Mouse (Mus musculus) midbrain, embryonic 13.5 days (tissue): Measurements from ENCODE around the gene Bhlha15. TPM values are rescaled to one million over a fixed set of nuclear protein-coding genes. Genes with fewer than 3 reads are reported as not detected.
A peak's percentile ranks its signal among the peaks of the same experiment; 100 is the strongest.

Experiments used
- ATAC-seq: fragments of 200-750 bp; cut with Nextera tagmentation; 2 replicates; pipeline ENCODE4 v1.8.0; 2017; ENCODE audit warnings: mild to moderate bottlenecking, moderate TSS enrichment, moderate library complexity
- H3K27ac ChIP-seq: fragments of 300-500 bp; sonication (generic); 2 replicates; pipeline ENCODE4 v1.5.1; 2015; ENCODE audit warnings: inconsistent platforms, mild to moderate bottlenecking, moderate library complexity
- H3K27me3 ChIP-seq: fragments of 300-500 bp; sonication (generic); 2 replicates; pipeline ENCODE4 v1.6.1; 2015; ENCODE audit warnings: mild to moderate bottlenecking, inconsistent platforms
- H3K36me3 ChIP-seq: fragments of 300-500 bp; sonication (generic); 2 replicates; pipeline ENCODE4 v1.6.1; 2015; ENCODE audit warnings: mild to moderate bottlenecking, inconsistent platforms
- H3K4me1 ChIP-seq: fragments of 300-500 bp; sonication (generic); replicated peaks from 2 replicates; pipeline ENCODE4 v1.6.1; 2015; ENCODE audit warnings: inconsistent platforms
- H3K4me2 ChIP-seq: fragments of 300-500 bp; sonication (generic); replicated peaks from 2 replicates; pipeline ENCODE4 v1.6.1; 2015; ENCODE audit warnings: moderate library complexity, mild to moderate bottlenecking, inconsistent platforms
- H3K4me3 ChIP-seq: fragments of 300-500 bp; sonication (generic); replicated peaks from 2 replicates; pipeline ENCODE4 v1.5.1; 2015; ENCODE audit warnings: mild to moderate bottlenecking, inconsistent platforms
- H3K9ac ChIP-seq: fragments of 300-500 bp; sonication (generic); replicated peaks from 2 replicates; pipeline ENCODE4 v1.6.1; 2015; ENCODE audit warnings: mild to moderate bottlenecking, inconsistent platforms
- H3K9me3 ChIP-seq: fragments of 300-500 bp; sonication (generic); 2 replicates; pipeline ENCODE4 v1.6.1; 2016; ENCODE audit warnings: mild to moderate bottlenecking, inconsistent platforms
- WGBS: fragments of 180-500 bp; shearing (Covaris S2); methylation state at CpG from one replicate; pipeline ENCODE4 v1.1.7; 2015; 5-methylcytosine and 5-hydroxymethylcytosine counted together
- polyA plus RNA-seq: library from polyadenylated mRNA; unstranded; fragments of >200 nt; fragmentation: Nextera tagmentation; extraction: Ambion mirVana; gene quantifications from 2 replicates; pipeline ENCODE4 v1.2.1, GENCODE M21; 2015

Gene Bhlha15
- 0.13 and 0.14 TPM in 2 replicates for polyA plus RNA-seq

DNA sequence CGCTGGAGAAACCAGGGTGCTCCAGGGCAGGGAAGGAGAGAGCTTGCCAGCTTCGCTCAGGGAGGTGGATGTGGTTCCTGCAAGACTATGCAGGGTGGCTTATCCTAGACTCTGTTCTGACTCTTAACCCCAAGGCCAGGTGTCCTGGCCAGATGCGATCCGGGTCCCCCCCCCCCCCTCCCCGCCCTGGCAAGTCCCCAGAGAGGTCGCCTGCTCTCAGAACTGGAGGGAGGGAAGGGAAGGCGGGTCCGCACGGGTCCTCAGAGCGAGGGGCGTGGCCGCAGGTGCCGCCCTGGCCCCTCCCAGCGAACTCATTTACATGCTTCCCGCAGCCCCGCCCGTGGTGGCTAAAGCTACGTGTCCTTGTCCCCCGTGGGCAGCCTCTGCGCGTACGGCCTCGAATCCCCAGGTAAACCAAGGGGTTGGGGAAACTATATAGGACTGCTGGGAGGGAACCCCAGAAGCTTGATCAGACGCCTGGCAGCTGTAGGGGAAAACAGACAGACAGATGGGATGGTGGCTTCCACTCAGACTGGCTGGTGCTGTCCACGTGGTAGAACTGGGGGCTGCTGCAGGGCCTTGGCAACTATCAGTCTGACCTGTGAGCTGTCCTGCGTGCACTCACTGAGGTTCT lies at the start of gene Bhlha15:
TSS of gene Bhlha15 (plus strand) at position 337 of the 634 bp plus-strand sequence.
- no peak within 1 kb of the TSS for H3K27ac ChIP-seq
- WGBS = 6% methylated on average over 25 of the region's 26 CpGs
- no peaks in the 10 kb centered on the region for H3K27me3 ChIP-seq
- H3K36me3 ChIP-seq = peaks cover 18% of the 10 kb centered on the region
- H3K4me3 ChIP-seq = no peak within 1 kb of the TSS; the same call in 1 of the 2 replicates
- H3K4me1 ChIP-seq = peaks cover 18% of the 10 kb centered on the region
- no peak for ATAC-seq
- H3K4me2 ChIP-seq = peak within 1 kb of the TSS; percentile 52
- peak within 1 kb of the TSS; percentile 42; the same call in 1 of the 2 replicates for H3K9ac ChIP-seq
- no peaks in the 10 kb centered on the region for H3K9me3 ChIP-seq

DNA sequence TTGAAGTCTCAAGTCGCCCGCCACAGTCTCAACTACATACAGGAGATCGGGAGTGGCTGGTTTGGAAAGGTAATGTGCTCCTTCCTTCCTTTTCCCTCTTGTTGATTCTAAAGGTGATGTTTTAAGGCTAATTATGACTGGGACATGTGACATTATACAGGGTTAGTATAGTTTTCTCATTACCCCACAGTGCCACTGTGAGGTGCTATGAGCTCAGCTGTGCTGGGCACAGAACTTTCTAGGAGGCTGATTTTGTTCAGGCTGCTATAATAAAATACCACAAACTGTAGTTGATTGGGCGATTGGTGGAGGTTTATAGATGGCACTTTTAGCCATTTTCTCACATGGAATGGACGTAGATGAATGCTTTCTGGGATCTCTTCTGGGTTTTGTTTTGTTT lies 46.6 kb upstream of the Bhlha15 start:
- Histone ChIP-seq H3K9ac (no peak overlapping the region), H3K27ac (no peak overlapping the region), H3K36me3 (peaks cover 42% of the 10 kb centered on the region), H3K27me3 (no peaks in the 10 kb centered on the region), H3K4me3 (no peak overlapping the region), H3K9me3 (no peaks in the 10 kb centered on the region), H3K4me1 (no peaks in the 10 kb centered on the region), H3K4me2 (no peak overlapping the region)
- WGBS = 95% methylated on average over 5 of the region's 5 CpGs
- no peak for ATAC-seq

- no peaks in the 10 kb centered on the region for H3K4me1 ChIP-seq
- no peak overlapping the region for H3K4me2 ChIP-seq
- H3K27ac ChIP-seq = no peak overlapping the region
- H3K27me3 ChIP-seq = no peaks in the 10 kb centered on the region
- no peak for ATAC-seq
- H3K9me3 ChIP-seq = no peaks in the 10 kb centered on the region
- no peak overlapping the region for H3K4me3 ChIP-seq
- peaks cover 48% of the 10 kb centered on the region for H3K36me3 ChIP-seq
- no peak overlapping the region for H3K9ac ChIP-seq
These were observed 43.2 kb upstream of the Bhlha15 start for GRCm38 (mm10) chr5:144146898-144147297.

- H3K36me3 ChIP-seq = peaks cover 51% of the 10 kb centered on the region
- no peaks in the 10 kb centered on the region for H3K9me3 ChIP-seq
- H3K4me1 ChIP-seq = no peaks in the 10 kb centered on the region
- WGBS = 93% methylated on average over 4 of the region's 4 CpGs
- no peak for ATAC-seq
- H3K4me3 ChIP-seq = no peak overlapping the region
- H3K27ac ChIP-seq = no peak overlapping the region
- H3K27me3 ChIP-seq = no peaks in the 10 kb centered on the region
- no peak overlapping the region for H3K4me2 ChIP-seq
- H3K9ac ChIP-seq = no peak overlapping the region
These were observed 40.6 kb upstream of the Bhlha15 start for GRCm38 (mm10) chr5:144149530-144149929.

DNA sequence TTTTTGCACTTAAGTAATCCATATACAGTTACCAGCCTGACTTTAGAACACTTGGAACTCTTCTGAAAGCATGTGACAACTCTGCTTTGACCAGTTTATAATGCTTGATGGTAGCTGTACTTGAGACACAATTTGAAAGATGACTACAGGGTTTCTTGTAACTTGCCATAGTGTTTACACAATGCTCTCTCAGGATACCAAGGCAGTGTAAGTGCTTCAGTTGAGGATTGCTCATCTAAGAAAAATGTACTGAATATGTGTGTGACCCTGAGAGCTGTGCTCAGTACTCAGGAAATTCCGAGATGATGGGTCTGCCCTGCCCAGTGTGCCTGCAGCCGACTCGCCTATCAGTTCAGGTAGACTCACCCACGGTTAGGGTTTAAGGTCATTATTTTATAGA lies 38.8 kb upstream of the Bhlha15 start:
- Histone ChIP-seq H3K4me3 (no peak overlapping the region), H3K9me3 (no peaks in the 10 kb centered on the region), H3K9ac (no peak overlapping the region), H3K27me3 (no peaks in the 10 kb centered on the region), H3K27ac (no peak overlapping the region), H3K4me2 (no peak overlapping the region), H3K36me3 (peaks cover 44% of the 10 kb centered on the region), H3K4me1 (no peaks in the 10 kb centered on the region)
- WGBS = 95% methylated on average over 4 of the region's 4 CpGs
- ATAC-seq = no peak

DNA sequence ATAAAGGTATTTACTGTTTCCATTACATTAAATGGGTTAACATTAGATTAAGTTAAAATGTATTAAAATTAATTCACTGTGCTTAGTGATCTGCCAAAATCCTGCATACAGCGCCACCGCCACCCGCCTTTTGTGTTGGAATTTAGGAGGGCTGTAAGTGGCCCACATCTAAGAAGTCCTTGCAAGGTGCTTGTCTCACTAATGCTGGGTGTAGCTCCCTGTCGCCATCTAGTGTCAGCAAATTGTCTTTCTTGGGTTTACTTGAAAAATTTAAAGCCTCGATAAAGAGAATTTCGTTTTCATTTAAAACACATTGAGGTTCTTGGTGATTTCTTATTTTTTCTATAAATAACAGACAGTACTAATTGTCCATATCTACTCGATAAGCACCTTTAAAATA lies 35.6 kb upstream of the Bhlha15 start:
- WGBS = 33% methylated on average over 7 of the region's 7 CpGs
- H3K27me3 ChIP-seq = no peaks in the 10 kb centered on the region
- H3K9ac ChIP-seq = no peak overlapping the region
- ATAC-seq = no peak
- no peaks in the 10 kb centered on the region for H3K9me3 ChIP-seq
- no peak overlapping the region for H3K4me2 ChIP-seq
- no peak overlapping the region for H3K27ac ChIP-seq
- peaks cover 8% of the 10 kb centered on the region; the same call in 1 of the 2 replicates for H3K4me1 ChIP-seq
- H3K4me3 ChIP-seq = no peak overlapping the region
- H3K36me3 ChIP-seq = peaks cover 55% of the 10 kb centered on the region

- H3K36me3 ChIP-seq = peaks cover 47% of the 10 kb centered on the region
- H3K4me2 ChIP-seq = no peak overlapping the region
- H3K27me3 ChIP-seq = no peaks in the 10 kb centered on the region
- peak overlapping the region; percentile 60 for H3K27ac ChIP-seq
- ATAC-seq = peak; percentile 81
- WGBS = 38% methylated on average over 4 of the region's 4 CpGs
- peaks cover 15% of the 10 kb centered on the region; the same call in 1 of the 2 replicates for H3K4me1 ChIP-seq
- H3K4me3 ChIP-seq = no peak overlapping the region
- H3K9ac ChIP-seq = no peak overlapping the region
- no peaks in the 10 kb centered on the region for H3K9me3 ChIP-seq
These were observed 31.5 kb upstream of the Bhlha15 start for GRCm38 (mm10) chr5:144158604-144159003.

DNA sequence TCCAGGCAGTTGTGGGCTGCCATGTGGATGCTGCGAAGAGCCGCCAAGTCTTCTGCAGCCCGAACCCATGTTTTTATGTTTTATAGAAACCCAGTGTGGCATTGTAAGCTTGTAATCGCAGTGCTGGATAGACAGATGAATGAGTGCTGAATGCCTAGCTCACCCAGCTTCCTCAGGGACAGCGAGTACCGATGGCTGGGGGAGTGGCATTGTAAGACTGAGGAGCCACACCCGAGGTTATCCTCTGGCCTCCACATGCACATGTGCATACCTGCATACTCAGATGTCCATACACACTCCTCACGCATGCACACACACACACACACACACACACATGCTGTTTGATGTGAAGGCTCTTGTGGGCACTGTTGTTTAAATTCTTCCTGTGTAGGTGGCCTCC lies 30.9 kb upstream of the Bhlha15 start:
- 93% methylated on average over 8 of the region's 8 CpGs for WGBS
- ATAC-seq = 0 out of 2 replicates have a peak, but pooled peaks have one; percentile 21
- Histone ChIP-seq H3K27ac (peak overlapping the region; percentile 60; the same call in 1 of the 2 replicates), H3K36me3 (peaks cover 51% of the 10 kb centered on the region), H3K9me3 (no peaks in the 10 kb centered on the region), H3K4me2 (no peak overlapping the region), H3K9ac (no peak overlapping the region), H3K4me3 (no peak overlapping the region), H3K4me1 (peaks cover 15% of the 10 kb centered on the region; the same call in 1 of the 2 replicates), H3K27me3 (no peaks in the 10 kb centered on the region)

DNA sequence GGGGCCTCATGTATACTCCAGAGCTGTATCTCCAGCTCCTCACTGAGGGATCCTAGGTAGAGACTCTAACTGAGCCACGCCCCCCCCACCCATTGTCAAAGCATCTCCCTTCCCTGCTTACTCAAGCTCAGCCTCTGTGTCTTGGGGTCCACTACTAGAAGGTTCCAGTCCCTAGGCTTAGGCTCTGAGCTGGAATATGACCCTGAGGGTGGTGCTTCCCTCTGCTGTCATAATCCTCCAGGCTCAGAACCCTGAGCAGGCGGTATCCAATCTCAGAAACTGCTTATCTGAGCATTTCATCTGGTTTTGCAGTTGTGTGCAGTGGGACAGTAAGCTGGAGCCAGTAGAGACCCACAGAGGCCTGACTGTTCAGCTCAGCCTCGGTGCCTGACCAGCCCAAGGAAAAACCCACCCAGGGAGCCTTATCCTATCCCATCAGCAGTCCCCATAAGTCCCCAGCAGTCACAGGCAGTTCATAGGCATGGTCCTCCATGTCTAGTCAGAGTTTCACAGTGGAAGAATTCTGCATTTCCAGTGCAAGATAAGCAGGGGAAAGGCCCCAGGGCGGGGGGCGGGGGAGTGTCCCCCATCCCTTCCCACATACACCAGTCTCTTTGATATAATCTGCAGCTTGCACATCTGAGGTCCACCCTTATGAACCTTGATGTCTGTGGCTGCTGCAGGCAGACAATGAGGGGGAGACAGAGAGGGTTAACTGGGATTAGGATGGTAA lies 27.8 kb upstream of the Bhlha15 start:
- Histone ChIP-seq H3K9me3 (no peaks in the 10 kb centered on the region), H3K27ac (peak overlapping the region; percentile 51; the same call in 1 of the 2 replicates), H3K4me2 (no peak overlapping the region), H3K4me1 (peaks cover 15% of the 10 kb centered on the region; the same call in 1 of the 2 replicates), H3K4me3 (no peak overlapping the region), H3K27me3 (no peaks in the 10 kb centered on the region), H3K36me3 (peaks cover 69% of the 10 kb centered on the region), H3K9ac (0 out of 2 replicates have a peak overlapping the region, but pooled peaks have one; percentile 25)
- no peak for ATAC-seq
- 80% methylated on average over 5 of the region's 5 CpGs for WGBS

DNA sequence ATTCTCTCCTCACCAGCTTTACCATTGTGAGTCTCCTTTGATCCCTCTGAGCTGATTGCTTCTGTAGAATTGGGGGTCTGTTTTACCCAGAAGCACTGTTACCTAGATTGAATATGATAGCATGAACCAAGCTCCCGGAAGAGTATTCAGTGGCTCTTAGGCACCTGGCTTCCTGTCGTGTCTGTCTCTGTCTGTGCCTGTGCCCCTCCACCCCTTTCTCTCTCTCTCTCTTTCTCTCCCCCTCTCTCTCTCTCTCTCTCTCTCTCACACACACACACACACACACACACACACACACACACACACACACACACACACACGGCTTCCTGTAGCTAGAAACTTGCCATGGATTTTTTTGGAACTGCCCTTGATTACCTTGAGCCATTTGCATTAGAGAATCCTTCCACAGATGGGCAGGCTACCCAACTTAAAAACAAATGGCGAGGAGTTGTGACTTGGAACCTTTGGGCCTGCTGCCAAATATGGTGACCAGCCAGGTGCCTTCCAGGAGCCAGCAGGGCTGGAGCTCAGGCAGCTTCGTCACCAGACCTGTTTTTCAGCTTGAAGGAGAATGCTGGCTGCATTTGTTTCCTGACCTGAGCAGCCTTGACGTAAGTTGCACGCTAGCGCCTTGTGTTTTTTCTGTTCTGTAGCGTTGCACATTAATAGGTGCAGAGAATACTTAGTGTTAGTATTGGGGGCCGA lies 27.1 kb upstream of the Bhlha15 start:
- Histone ChIP-seq H3K27ac (peak overlapping the region; percentile 51; the same call in 1 of the 2 replicates), H3K36me3 (peaks cover 64% of the 10 kb centered on the region), H3K4me2 (no peak overlapping the region), H3K4me3 (no peak overlapping the region), H3K4me1 (peaks cover 15% of the 10 kb centered on the region; the same call in 1 of the 2 replicates), H3K27me3 (no peaks in the 10 kb centered on the region), H3K9me3 (no peaks in the 10 kb centered on the region), H3K9ac (0 out of 2 replicates have a peak overlapping the region, but pooled peaks have one; percentile 25)
- ATAC-seq = no peak
- 80% methylated on average over 10 of the region's 10 CpGs for WGBS

GRCm38 (mm10) chr5:144165756-144166155 lies 24.3 kb upstream of the Bhlha15 start:
- Histone ChIP-seq H3K4me2 (no peak overlapping the region), H3K36me3 (peaks cover 65% of the 10 kb centered on the region), H3K27ac (no peak overlapping the region), H3K4me3 (no peak overlapping the region), H3K9me3 (no peaks in the 10 kb centered on the region), H3K9ac (no peak overlapping the region), H3K27me3 (no peaks in the 10 kb centered on the region), H3K4me1 (0 out of 2 replicates have a peak, but pooled peaks cover 6% of the 10 kb centered on the region)
- ATAC-seq = no peak
- 95% methylated on average over 3 of the region's 3 CpGs for WGBS
